Mouse (Mus musculus): Measurements from ENCODE around the gene Dnajb8. TPM values are rescaled to one million over a fixed set of nuclear protein-coding genes. Genes with fewer than 3 reads are reported as not detected.

The Dnajb8 gene
- polyA plus RNA-seq, 1 experiment from 2014 or later = not detected

GRCm38 (mm10) chr6:88191024-88191365 is 31.1 kb upstream of the Dnajb8 start:
- no peak overlapping the region for H3K4me2 ChIP-seq (ENCODE audit: low read depth, low read length)

GRCm38 (mm10) chr6:88191411-88192070 is 30.5 kb upstream of the Dnajb8 start:
- Histone ChIP-seq H3K4me1 (ENCODE audit: control insufficient read depth, insufficient read depth, low read length) (0 out of 2 replicates have a peak, but pooled peaks cover 9% of the 10 kb centered on the region), H3K4me2 (ENCODE audit: low read depth, low read length) (no peak overlapping the region), H3K4me3 (ENCODE audit: low read depth, low read length) (no peak overlapping the region), H3K9me3 (ENCODE audit: control insufficient read depth, low read length) (no peaks in the 10 kb centered on the region), H3K36me3 (ENCODE audit: control insufficient read depth, insufficient read depth, low read length) (no peaks in the 10 kb centered on the region), H3K9ac (ENCODE audit: low read depth, low read length) (no peak overlapping the region), H3K27ac (replicated peaks; ENCODE audit: low read depth, low read length) (no peak overlapping the region), H3K27me3 (replicated peaks; ENCODE audit: control insufficient read depth, insufficient read depth, low read length) (peaks cover 93% of the 10 kb centered on the region)
- 25% methylated on average over 4 of the region's 4 CpGs for WGBS
- DNase-seq (ENCODE audit: low spot score) = no peak
- no peak for ATAC-seq (ENCODE audit: low read depth)

More at GRCm38 (mm10) chr6:88191024-88191365, 31.1 kb upstream of the Dnajb8 start:
- WGBS = 27% methylated on average over 6 of the region's 6 CpGs
- DNase-seq (ENCODE audit: low spot score) = no peak
- no peak for ATAC-seq (ENCODE audit: low read depth)
- no peak overlapping the region for H3K4me3 ChIP-seq (ENCODE audit: low read depth, low read length)
- 0 out of 2 replicates have a peak, but pooled peaks cover 9% of the 10 kb centered on the region for H3K4me1 ChIP-seq (ENCODE audit: control insufficient read depth, insufficient read depth, low read length)
- H3K36me3 ChIP-seq (ENCODE audit: control insufficient read depth, insufficient read depth, low read length) = no peaks in the 10 kb centered on the region
- H3K27me3 ChIP-seq (replicated peaks; ENCODE audit: control insufficient read depth, insufficient read depth, low read length) = peaks cover 90% of the 10 kb centered on the region
- no peaks in the 10 kb centered on the region for H3K9me3 ChIP-seq (ENCODE audit: control insufficient read depth, low read length)
- H3K27ac ChIP-seq (replicated peaks; ENCODE audit: low read depth, low read length) = no peak overlapping the region
- H3K9ac ChIP-seq (ENCODE audit: low read depth, low read length) = no peak overlapping the region

DNA sequence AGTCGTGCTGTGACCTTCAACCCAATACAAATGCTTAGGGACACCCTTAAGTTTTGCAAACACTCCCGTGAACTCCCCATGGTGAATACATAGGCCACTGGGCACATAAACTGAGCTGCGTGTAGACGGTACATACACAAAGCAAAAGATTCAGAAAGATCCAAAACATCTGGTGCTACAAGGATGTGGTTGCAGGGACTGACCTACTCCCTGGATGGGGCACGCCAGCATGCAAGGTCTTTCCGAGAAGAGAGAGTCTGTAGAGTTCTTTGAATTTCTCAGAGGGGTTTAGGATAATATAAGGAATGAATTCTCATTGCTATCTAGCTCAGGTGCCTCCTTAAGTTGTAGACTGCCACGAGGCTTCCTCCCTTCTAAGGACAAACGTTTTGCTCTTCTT is 29.3 kb upstream of the Dnajb8 start:
- H3K9ac ChIP-seq (ENCODE audit: low read depth, low read length) = no peak overlapping the region
- WGBS = 15% methylated on average over 8 of the region's 8 CpGs
- H3K36me3 ChIP-seq (ENCODE audit: control insufficient read depth, insufficient read depth, low read length) = no peaks in the 10 kb centered on the region
- peaks cover 15% of the 10 kb centered on the region; the same call in 1 of the 2 replicates for H3K4me1 ChIP-seq (ENCODE audit: control insufficient read depth, insufficient read depth, low read length)
- no peak overlapping the region for H3K4me3 ChIP-seq (ENCODE audit: low read depth, low read length)
- H3K9me3 ChIP-seq (ENCODE audit: control insufficient read depth, low read length) = no peaks in the 10 kb centered on the region
- H3K27me3 ChIP-seq (replicated peaks; ENCODE audit: control insufficient read depth, insufficient read depth, low read length) = peaks cover 99% of the 10 kb centered on the region
- no peak for ATAC-seq (ENCODE audit: low read depth)
- H3K27ac ChIP-seq (replicated peaks; ENCODE audit: low read depth, low read length) = no peak overlapping the region
- 0 out of 2 replicates have a peak overlapping the region, but pooled peaks have one; percentile 77 for H3K4me2 ChIP-seq (ENCODE audit: low read depth, low read length)
- DNase-seq (ENCODE audit: low spot score) = no peak

- ATAC-seq (ENCODE audit: low read depth) (no peak), DNase-seq (ENCODE audit: low spot score) (no peak)
- Histone ChIP-seq H3K4me2 (ENCODE audit: low read depth, low read length) (peak within 1 kb of the TSS; percentile 77), H3K9me3 (ENCODE audit: control insufficient read depth, low read length) (no peaks in the 10 kb centered on the region), H3K27ac (replicated peaks; ENCODE audit: low read depth, low read length) (0 out of 2 replicates have a peak within 1 kb of the TSS, but pooled peaks have one; percentile 31), H3K4me3 (ENCODE audit: low read depth, low read length) (peak within 1 kb of the TSS; percentile 51), H3K9ac (ENCODE audit: low read depth, low read length) (peak within 1 kb of the TSS; percentile 66), H3K27me3 (replicated peaks; ENCODE audit: control insufficient read depth, insufficient read depth, low read length) (peaks cover 99% of the 10 kb centered on the region), H3K36me3 (ENCODE audit: control insufficient read depth, insufficient read depth, low read length) (no peaks in the 10 kb centered on the region), H3K4me1 (ENCODE audit: control insufficient read depth, insufficient read depth, low read length) (peaks cover 20% of the 10 kb centered on the region)
- 2% methylated on average over 15 of the region's 57 CpGs for WGBS
These were observed 28.5 kb upstream of the Dnajb8 start, which contains the start of gene Gata2 for GRCm38 (mm10) chr6:88193433-88194052. TSS of gene Gata2 (plus strand) at chr6:88193891.

GRCm38 (mm10) chr6:88194053-88194977 is 27.8 kb upstream of the Dnajb8 start:
- H3K27me3 ChIP-seq (replicated peaks; ENCODE audit: control insufficient read depth, insufficient read depth, low read length) = peaks cover 99% of the 10 kb centered on the region
- H3K9ac ChIP-seq (ENCODE audit: low read depth, low read length) = peak overlapping the region; percentile 66
- H3K4me1 ChIP-seq (ENCODE audit: control insufficient read depth, insufficient read depth, low read length) = peaks cover 22% of the 10 kb centered on the region
- H3K27ac ChIP-seq (replicated peaks; ENCODE audit: low read depth, low read length) = no peak overlapping the region
- ATAC-seq (ENCODE audit: low read depth) (no peak), DNase-seq (ENCODE audit: low spot score) (no peak)
- peak overlapping the region; percentile 51 for H3K4me3 ChIP-seq (ENCODE audit: low read depth, low read length)
- no peaks in the 10 kb centered on the region for H3K36me3 ChIP-seq (ENCODE audit: control insufficient read depth, insufficient read depth, low read length)
- WGBS = 2% methylated on average over 53 of the region's 58 CpGs
- H3K9me3 ChIP-seq (ENCODE audit: control insufficient read depth, low read length) = no peaks in the 10 kb centered on the region
- peak overlapping the region; percentile 77 for H3K4me2 ChIP-seq (ENCODE audit: low read depth, low read length)

GRCm38 (mm10) chr6:88194978-88195325 is 27.1 kb upstream of the Dnajb8 start:
- no peak overlapping the region for H3K27ac ChIP-seq (replicated peaks; ENCODE audit: low read depth, low read length)
- H3K9ac ChIP-seq (ENCODE audit: low read depth, low read length) = peak overlapping the region; percentile 66; the same call in 1 of the 2 replicates
- WGBS = 15% methylated on average over 7 of the region's 7 CpGs
- ATAC-seq (ENCODE audit: low read depth) (no peak), DNase-seq (ENCODE audit: low spot score) (no peak)
- peak overlapping the region; percentile 77 for H3K4me2 ChIP-seq (ENCODE audit: low read depth, low read length)
- H3K36me3 ChIP-seq (ENCODE audit: control insufficient read depth, insufficient read depth, low read length) = no peaks in the 10 kb centered on the region
- peak overlapping the region; percentile 51 for H3K4me3 ChIP-seq (ENCODE audit: low read depth, low read length)
- no peaks in the 10 kb centered on the region for H3K9me3 ChIP-seq (ENCODE audit: control insufficient read depth, low read length)
- peaks cover 22% of the 10 kb centered on the region for H3K4me1 ChIP-seq (ENCODE audit: control insufficient read depth, insufficient read depth, low read length)
- H3K27me3 ChIP-seq (replicated peaks; ENCODE audit: control insufficient read depth, insufficient read depth, low read length) = peaks cover 99% of the 10 kb centered on the region

GRCm38 (mm10) chr6:88196054-88196732 is 25.9 kb upstream of the Dnajb8 start:
- Histone ChIP-seq H3K4me1 (ENCODE audit: control insufficient read depth, insufficient read depth, low read length) (peaks cover 16% of the 10 kb centered on the region), H3K4me3 (ENCODE audit: low read depth, low read length) (peak overlapping the region; percentile 51), H3K4me2 (ENCODE audit: low read depth, low read length) (peak overlapping the region; percentile 77), H3K27me3 (replicated peaks; ENCODE audit: control insufficient read depth, insufficient read depth, low read length) (peaks cover 99% of the 10 kb centered on the region), H3K27ac (replicated peaks; ENCODE audit: low read depth, low read length) (peak overlapping the region; percentile 76), H3K36me3 (ENCODE audit: control insufficient read depth, insufficient read depth, low read length) (no peaks in the 10 kb centered on the region), H3K9ac (ENCODE audit: low read depth, low read length) (peak overlapping the region; percentile 66), H3K9me3 (ENCODE audit: control insufficient read depth, low read length) (no peaks in the 10 kb centered on the region)
- 5% methylated on average over 33 of the region's 33 CpGs for WGBS
- ATAC-seq (ENCODE audit: low read depth) = no peak
- no peak for DNase-seq (ENCODE audit: low spot score)

DNA sequence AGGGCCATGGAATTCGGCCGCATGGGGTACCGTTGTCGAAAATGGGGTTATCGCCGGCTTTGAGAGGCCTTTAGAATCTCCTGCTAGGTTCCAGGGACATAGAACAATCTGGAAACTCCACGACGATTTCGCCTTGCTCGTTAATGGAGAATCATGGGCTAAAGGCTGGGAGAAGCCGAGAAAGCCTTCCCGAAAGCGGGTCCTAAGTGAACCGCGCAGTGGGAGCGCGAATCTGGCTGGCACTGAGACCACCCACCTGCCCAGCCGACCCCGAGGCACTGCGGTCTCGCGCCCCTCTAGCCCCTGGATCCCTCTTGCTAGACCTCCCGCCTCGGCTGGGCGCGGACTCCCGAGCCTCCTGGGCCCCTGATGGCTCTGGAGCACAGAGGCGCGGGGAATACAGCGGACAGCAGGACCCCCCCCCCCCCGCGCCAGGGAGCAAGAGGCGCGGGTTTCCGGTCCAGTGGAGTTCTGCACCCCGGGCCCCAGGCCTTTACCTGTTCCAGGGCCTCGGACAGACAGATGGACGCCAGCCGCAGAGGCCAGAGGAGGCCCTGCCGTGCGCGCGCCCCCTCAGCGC is 25.2 kb upstream of the Dnajb8 start:
- ATAC-seq (ENCODE audit: low read depth) = no peak
- peak overlapping the region; percentile 66 for H3K9ac ChIP-seq (ENCODE audit: low read depth, low read length)
- peak overlapping the region; percentile 76 for H3K27ac ChIP-seq (replicated peaks; ENCODE audit: low read depth, low read length)
- H3K4me2 ChIP-seq (ENCODE audit: low read depth, low read length) = peak overlapping the region; percentile 77
- H3K27me3 ChIP-seq (replicated peaks; ENCODE audit: control insufficient read depth, insufficient read depth, low read length) = peaks cover 98% of the 10 kb centered on the region
- peaks cover 16% of the 10 kb centered on the region for H3K4me1 ChIP-seq (ENCODE audit: control insufficient read depth, insufficient read depth, low read length)
- H3K4me3 ChIP-seq (ENCODE audit: low read depth, low read length) = peak overlapping the region; percentile 51
- DNase-seq (ENCODE audit: low spot score) = no peak
- under 1% methylated on average over 25 of the region's 44 CpGs for WGBS
- no peaks in the 10 kb centered on the region for H3K36me3 ChIP-seq (ENCODE audit: control insufficient read depth, insufficient read depth, low read length)
- no peaks in the 10 kb centered on the region for H3K9me3 ChIP-seq (ENCODE audit: control insufficient read depth, low read length)

All from embryonic facial prominence, embryonic 14.5 days (tissue).